Mouse (Mus musculus): ENCODE measurements around the gene Otop2.

The Otop2 gene

DNA sequence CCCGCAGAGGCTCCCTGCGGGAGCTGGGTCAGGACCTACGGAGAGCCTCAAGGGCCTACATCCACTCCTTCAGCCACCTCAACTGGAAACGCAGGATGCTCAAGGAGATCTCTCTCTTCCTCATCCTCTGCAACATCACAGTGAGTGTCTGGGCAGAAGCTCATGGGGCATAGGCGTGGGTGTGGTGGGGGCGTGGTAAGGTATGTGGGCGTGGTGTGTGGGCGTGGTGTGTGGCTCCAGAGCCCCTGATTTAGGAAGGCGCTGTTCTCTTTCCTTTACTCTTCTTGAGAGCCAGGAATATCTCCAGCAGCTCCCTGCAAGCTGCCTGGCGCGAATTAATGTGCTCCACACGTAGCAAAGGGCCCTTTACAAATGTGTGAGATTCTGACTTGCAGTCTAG lies 38.0 kb downstream of the Otop2 start:
- no peak for DNase-seq (ENCODE audit: low read depth in 2 of 2, low spot score in 2 of 2)

DNA sequence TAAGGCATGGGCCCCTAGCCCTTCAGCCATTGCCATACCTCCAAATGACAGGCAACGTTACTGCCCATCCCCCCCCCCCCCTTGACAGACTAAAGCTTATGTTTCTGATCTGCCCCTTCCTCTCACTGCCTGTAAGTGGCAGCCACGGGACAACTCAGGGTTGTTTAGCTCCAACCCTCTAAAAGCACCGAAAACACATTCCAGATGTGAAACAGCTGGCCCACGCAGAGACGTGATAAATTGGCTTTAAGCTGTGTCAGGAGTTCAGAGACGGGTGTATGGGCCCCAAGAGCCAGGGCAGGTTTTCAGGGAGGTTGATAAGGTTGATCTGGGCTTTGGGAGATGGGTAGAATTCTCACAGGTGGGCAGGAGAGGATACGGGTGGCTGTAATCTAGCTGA lies 38.6 kb downstream of the Otop2 start:
- no peak for DNase-seq (ENCODE audit: low read depth in 2 of 2, low spot score in 2 of 2)

DNA sequence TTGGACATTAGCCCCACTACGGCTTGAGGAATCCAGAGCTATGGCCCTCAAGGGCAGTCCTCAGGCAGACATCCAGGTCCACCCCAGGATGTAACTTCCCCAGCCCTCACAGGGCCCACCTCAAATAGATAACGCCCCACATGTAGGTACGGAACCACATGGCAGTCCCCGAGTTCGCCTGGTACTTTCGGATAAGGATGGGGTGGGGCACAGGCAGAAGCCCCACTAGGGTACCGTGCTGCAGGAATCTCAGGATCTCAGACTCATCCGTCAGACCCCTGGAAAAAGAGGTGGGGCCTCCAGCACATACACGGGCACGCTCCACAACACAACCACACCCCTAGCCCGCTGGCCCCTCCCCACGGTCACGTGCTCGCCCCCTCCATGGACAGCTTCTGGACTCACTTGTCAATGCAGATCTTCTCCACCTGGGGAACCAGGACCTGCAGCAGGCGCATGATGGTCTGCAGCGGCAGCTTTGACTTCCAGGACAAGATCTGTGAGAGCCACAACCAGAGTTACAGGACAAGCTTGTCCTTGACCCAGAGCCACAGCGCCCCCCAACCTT lies 41.8 kb downstream of the Otop2 start:
- DNase-seq (ENCODE audit: low read depth in 2 of 2, low spot score in 2 of 2) = no peak

DNA sequence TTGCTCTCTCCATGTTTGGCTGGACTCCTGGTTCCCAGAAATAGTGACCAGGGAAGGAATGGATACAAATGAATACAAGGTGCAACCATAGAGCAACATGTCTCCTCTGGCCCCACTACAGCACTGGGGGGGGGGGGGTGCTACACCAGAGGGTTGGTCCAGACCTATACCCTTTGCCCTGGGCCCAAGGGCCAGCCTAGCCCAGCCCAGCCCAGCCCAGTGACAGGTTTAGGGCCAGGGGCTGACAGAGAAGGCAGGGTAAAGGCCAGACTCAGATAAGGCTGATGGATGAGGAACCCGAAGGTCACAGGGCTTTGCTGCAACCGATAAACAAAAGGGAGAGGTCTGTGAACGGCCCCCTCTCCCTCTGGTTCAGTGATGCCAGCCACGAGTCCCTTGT lies 43.0 kb downstream of the Otop2 start:
- no peak for DNase-seq (ENCODE audit: low read depth in 2 of 2, low spot score in 2 of 2)

DNA sequence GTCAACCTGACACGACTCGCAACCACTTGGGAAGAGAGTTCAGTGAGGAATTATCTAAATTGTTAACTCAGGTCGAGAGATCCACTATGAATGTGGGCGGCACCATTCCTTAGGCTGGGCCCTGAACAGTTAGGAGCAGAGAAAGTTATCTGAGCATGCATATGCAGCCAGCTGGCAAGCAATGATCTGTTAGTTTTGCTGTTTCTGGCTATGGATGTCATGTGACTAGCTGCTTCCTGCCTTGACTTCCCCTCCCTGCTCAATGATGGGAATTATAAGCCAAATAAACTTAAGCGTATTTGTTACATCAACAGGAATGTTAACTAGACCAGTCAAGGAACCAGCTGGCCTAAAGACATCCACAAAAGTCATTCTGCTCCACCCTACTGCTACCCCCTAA lies 46.4 kb downstream of the Otop2 start:
- no peak for DNase-seq (ENCODE audit: low read depth in 2 of 2, low spot score in 2 of 2)

DNA sequence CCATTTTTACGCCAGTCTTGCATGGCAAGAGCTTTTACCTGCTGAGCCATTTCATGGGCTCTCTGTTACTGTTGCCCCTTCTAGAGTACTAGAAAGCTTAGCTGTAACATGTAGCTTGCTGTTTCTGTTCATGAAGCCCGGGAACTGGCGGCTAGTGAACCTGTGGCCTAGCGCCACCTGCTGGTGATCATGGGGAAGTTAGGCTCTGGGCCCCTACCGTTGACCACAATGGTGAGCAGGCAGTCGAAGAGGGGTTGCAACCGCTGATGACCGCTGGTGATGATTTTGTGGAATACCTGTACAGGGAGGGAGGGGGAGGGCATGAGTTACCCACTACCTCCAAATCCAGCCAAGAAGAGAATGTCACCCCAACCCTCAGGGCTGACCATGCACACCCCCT lies 47.2 kb downstream of the Otop2 start:
- peak; percentile 56 to 62 for DNase-seq (ENCODE audit: low read depth in 2 of 2, low spot score in 2 of 2)

DNA sequence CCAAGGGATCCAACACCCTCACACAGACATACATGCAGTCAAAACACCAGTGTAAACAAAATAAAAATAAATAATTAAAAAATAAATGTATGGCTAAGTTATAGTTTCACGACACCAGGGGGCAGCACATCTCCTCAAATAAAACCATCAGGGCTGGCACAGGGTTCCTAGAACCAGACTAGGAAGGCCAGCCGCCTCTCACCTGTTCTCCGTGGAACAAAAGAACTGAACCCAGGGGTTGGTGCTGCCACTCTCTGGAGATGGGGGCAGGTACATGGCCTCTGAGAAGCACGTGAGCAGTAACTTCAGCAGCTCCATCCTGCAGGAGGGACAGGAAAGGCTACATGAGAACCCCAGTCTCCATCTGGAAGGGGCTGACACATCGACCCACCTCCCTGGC lies 51.5 kb downstream of the Otop2 start:
- DNase-seq (ENCODE audit: low read depth in 2 of 2, low spot score in 2 of 2) = peak; percentile 68 to 82

DNA sequence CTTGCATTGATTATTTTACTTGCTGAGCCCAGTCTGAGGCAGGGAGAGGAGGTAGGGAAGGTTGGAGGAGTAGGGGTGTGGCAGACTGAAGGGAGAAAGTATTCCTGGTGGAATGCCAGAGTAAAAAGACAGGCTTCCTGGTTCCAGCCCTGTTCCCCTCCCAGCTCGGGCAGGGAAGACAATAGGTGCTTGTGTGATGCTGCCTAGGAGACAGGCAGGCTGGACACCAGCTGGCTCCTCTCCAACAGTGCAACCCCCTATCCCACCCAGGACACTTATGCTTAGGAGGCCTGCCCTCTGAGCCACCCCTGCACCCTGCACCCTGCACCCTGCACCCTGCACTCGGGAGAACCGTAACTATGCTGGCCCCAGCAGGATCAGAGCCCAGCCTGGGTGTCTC lies 52.3 kb downstream of the Otop2 start:
- no peak for DNase-seq (ENCODE audit: low read depth in 2 of 2, low spot score in 2 of 2)

DNA sequence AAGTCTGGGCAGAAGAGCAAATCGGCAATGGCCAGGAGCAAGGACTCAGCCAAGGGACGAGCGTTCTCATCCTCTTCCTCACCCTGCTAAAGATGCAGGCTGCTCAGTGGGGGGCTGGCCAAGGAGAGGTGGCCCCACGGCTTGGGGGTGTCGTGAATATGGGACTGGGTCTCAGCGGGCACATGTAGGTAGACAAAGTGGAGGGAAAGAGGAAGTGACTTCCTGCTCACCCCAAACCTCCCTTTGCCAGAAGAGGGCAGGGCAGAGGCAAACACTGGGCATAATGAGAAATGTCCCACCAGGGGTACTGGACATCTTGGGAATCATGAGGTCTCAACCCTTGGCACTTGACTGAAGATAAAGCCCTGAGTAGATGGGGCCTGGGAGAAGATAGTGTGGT lies 52.8 kb downstream of the Otop2 start:
- DNase-seq (ENCODE audit: low read depth in 2 of 2, low spot score in 2 of 2) = no peak

DNA sequence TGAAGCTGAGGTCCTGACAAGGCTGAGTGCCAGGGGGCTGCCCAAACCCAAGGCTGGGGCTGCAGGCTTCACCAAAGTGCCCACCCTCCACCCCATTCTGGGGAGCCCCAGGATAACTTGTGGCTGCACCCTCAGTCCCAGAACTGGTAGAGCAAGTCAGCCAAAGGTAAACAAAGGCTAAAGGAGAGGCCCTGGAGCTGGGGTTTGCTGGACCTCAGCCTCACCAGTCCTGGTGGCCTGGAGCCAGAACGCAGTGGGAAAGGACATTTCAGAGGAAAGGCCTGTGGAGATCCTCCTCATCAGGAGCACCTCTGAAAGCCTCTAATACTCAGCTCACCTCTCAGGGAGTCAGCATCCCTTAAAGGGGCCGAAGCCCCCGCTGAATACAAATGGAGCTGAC lies 57.2 kb downstream of the Otop2 start:
- DNase-seq (ENCODE audit: low read depth in 2 of 2, low spot score in 2 of 2) = no peak

DNA sequence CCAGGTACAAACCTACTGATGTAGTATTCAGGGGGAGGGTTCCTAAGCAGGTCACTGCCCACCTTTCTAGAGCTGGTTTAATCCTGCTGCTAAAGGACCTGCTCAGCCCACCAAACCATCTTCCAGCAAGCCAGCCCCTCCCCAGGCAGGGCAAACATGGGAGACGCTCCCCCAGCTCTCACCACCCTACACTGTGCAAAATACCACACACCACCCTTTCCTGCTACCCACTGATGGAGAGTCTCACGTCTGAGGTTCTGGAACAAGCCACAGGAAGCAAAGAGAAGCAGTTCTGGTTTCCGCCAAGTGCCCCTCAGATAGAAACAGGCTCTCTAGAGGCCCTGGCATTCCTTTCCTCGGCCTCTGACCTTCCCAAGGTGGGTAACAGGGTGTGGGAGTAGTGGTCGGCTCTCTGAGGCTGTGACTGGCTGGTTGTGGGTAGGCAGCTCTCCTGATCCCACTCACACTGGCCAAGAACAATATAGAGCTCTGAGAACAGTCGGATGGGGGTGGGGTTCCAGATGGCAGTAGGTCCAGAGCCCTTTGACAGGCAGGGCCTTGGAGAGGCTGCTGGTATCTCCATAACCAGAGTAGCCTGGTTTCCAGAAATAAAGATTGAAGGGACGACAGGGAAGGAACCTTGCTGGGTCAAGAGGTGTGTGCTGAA lies 59.2 kb downstream of the Otop2 start:
- DNase-seq (ENCODE audit: low read depth in 2 of 2, low spot score in 2 of 2) = peak in 1 of 2 experiments; percentile 17

DNA sequence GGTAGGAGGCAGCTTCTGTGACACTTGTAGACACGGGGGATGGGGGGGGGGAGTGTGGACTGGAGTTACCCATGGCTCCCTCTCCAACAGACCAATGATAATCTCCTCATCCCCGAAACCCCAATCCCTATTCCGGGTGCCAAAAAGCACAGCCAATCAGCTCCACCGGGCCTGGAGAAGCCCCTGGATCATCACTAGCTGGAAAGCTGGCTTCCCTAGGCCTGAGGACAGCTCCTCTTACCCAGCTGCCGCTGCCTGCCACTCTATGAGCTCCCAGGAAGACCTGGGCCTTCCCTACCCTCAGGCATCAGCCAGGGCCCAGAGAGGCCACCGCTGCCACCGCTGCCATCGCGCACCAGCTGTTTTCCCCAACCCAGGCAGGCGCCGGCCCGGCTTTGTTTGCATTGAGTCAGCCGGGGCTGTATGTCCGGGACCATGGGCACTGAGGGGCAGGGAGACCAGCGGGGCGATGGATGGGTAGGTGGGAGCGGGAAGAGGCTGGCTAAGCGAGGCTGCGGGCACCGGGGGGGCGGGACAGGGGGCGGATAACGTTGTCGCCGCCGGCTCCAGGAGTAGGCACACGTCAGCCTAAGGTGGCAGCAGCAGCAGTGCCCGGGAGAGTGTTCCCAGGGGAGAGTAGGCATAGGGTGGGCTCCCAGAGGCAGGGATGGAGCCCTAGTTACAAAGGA lies 59.9 kb downstream of the Otop2 start:
- DNase-seq (ENCODE audit: low read depth in 2 of 2, low spot score in 2 of 2) = no peak

DNA sequence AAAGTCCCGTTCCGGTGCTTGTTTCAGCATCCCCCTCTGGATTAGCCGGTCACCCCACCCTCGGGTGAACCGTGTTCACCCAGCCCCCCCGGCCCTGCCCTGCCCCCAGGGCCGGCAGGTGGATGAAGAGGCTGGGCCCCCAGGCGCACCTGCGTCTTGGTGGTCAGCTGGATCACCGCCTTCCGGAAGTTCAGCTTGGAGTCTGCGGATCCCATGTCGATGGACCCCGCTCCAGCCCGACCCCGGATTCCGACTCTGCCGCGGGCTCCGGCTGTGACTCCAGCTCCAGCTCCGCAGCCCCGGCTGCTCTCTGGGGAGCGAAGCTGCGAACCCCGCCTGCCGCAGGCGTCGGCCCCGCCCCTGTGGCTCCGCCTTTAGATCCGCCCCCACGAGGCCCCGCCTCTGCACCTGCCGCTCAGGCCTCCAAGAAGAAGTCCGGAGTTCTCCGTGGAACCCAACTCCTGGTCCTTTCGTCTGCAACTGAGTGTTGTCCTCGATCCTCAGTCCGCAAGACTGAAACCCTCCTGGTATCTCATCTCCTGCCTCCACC lies 60.5 kb downstream of the Otop2 start, which contains the start of gene Hid1:
Hid1 (minus strand) TSS at position 362 of the 550 bp plus-strand sequence.
- peak; percentile 70 to 85 for DNase-seq (ENCODE audit: low read depth in 2 of 2, low spot score in 2 of 2)

DNA sequence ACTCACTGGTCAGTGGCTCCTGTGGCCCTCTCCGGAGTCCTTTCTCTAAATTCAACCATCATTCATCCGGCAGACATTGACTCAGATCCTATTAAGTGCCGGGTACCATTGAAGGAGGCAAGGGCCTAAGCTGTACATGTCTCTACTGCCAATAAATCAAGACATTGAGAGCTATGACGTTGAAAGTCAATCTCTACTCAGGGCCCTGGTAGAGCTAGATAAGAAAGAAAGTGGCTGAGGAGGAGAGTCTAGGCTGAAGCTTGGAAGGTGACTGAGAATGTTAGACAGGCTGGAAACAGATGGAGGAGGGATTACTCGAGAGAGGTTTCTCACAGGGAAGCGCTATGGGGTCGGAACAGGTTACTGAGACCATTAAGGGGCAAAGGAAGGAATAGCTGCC lies 63.4 kb downstream of the Otop2 start:
- DNase-seq (ENCODE audit: low read depth in 2 of 2, low spot score in 2 of 2) = no peak

DNA sequence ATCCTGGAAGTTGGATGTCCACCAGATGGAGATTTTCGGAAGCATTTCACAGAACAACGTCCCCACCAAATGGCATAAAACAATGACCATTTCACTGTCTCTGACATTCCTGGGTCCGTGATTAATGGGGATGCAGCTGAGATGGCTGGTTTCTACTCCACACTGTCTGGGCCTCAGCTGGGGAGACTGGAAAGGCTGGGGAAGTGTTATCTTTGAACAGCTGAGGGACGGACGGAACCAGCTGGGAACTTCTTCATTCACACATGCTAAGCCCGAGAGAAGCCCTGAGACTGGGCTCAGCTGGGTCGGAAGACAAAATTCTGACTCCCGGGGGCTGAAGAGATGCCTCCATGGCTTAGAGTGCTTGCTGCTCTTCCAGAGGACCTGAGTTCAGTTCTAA lies 64.4 kb downstream of the Otop2 start:
- no peak for DNase-seq (ENCODE audit: low read depth in 2 of 2, low spot score in 2 of 2)

DNA sequence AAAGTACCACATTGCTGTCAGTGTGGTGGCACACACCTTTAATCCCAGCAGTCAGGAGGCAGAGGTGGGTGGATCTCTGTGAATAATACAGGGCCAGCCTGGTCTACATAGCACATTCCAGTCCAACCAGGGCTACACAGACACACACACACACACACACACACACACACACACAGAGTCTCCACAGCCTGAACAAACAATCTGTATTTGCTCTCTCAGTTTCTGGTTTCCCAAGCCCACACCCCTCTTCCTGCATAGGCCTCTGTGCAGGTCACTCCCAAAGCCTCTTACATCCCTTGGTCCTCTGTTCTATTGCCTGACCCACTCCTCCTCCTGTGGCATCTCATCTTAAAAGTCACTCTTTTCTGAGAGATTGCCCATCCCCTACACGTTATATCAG lies 65.1 kb downstream of the Otop2 start:
- no peak for DNase-seq (ENCODE audit: low read depth in 2 of 2, low spot score in 2 of 2)

DNA sequence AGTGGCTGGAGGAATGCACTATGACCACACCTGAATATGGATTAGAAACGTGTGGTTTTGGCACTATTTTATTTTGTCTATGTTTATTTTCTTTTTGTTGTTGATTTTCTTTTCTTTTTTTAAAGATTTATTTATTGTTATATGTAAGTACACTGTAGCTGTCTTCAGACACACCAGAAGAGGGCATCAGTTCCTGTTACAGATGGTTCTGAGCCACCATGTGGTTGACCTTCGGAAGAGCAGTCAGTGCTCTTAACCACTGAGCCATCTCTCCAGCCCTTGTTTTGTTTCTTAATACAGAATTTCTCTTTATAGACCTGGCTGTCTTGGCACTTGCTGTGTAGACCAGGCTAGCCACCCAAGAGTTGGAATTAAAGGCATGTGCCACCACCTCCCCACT lies 65.8 kb downstream of the Otop2 start:
- DNase-seq (ENCODE audit: low read depth in 2 of 2, low spot score in 2 of 2) = no peak

DNA sequence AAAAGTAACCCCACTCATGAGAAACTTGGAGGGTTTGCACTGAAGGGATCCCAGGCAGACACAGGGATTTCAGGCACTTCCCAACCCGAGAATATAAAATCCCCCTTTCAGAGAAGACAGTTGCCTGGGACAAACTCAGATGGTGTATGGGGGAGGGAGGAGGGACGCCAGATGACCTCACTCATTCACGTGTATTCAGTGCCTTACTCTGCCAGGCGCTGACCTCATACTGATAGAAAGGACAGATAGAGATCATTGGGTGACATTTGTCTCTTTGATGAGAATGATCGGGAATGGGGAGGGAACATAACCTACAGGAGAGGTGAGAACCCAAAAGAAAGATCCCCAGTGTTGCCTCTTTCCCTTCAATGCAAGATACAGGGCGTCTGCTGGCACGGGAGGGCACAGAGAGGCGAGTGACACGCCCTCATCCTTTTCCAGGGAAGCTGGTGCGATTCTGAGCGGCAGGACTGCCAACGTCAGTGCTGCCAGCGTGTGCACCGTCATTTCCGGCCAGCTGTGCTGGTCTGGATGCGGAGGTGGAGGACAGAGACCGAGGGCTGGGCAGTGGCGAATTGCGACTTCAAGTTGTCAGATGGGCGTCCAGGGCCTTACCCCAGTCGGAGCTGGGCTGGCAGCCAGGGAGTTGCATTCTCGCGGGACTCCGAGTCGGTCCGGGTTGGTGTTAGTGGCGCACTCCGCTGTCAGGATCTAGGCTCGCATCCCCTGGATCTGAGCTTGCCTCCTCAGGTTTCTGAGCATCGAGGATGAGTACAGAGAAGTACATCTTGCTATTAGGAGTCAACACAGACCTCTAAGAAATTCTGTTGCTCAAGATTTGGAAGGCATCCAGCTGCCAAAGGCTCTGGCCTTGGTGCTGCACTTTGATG lies 67.1 kb downstream of the Otop2 start:
- DNase-seq (ENCODE audit: low read depth in 2 of 2, low spot score in 2 of 2) = no peak

DNA sequence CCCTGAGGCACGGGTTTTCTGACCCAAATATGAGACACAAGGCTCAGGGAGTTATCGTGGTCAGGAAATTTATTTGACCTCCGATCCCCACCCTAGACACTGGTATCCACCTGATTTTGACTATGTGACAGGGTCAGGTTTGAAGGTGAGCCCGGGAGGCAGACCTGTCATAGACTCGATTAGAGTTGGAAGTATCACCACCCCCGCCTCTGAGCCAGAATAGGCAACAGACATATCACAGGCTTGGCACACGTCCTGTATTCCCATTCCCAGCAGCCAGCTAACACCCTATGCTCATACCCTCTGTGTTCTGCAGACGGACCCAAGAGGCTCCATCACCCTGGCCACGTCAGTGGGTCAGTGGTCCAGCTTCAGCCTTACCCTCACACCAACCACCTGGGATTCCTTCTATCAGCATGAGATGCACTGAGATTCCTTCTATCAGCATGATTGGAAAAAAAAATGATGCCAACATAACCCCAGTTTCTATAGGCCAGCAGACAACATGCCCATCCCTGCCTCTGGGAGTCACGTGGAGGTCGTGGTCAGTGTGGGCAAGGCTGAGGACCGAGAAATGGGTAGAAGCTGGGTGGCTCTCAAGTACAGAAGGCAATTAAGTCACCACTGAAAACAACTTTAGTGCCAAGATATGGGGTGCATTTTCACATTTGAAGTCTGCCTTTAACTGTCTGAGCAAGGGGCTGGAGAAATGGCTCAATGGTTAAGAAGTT lies 67.9 kb downstream of the Otop2 start:
- no peak for DNase-seq (ENCODE audit: low read depth in 2 of 2, low spot score in 2 of 2)

DNA sequence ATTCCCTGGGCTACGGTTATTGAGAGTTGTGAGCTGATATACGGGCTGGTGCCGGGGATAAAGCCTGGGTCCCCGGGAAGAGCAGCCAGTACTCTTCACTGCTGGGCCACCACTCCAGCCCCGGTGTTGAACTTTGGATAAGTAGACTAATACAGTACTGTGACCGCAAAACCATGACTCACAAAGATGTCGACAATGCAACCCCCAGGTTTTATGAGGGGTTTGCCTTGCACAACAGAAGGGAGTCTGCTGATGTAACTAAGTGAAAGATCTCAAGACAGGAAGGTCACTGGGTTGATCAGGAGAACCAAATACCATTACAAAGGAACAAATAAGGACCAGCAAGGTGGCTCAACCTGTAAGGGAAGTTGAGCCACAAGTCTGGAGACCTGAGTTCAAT lies 69.8 kb downstream of the Otop2 start:
- no peak for DNase-seq (ENCODE audit: low read depth in 2 of 2, low spot score in 2 of 2)

DNA sequence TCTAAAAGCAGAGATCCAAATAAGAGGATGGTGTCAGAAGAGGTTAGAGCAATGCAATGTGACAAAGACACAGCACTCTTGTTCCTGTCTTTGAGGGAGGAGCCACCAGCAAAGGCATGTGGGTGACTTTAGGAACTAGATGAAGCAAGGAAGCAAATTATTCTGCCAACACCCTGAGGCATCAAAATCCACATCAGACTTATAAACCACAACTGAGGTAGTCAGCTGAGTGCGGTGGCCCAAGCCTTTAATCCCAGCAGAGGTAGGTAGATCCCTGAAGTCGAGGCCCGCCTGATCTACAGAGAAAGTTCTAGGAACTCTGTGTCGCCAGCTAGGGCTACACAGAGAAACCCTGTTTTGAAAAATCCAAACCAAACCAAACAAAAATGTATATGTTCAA lies 70.3 kb downstream of the Otop2 start:
- no peak for DNase-seq (ENCODE audit: low read depth in 2 of 2, low spot score in 2 of 2)

Measured in CD8-positive naive resting alpha-beta T cell, adult 2 months (primary cell).